Mouse (Mus musculus) kidney, postnatal 0 days (tissue): ENCODE results near the gene Ltn1. TPM values are rescaled to one million over a fixed set of nuclear protein-coding genes. Genes with fewer than 3 reads are reported as not detected.

Source experiments
- ATAC-seq: fragments of 200-750 bp; cut with Nextera tagmentation; replicated peaks from 2 replicates; pipeline ENCODE4 v1.8.0; 2017; ENCODE audit warnings: low read depth, moderate number of reproducible peaks, moderate TSS enrichment, moderate library complexity; ENCODE audit not compliant: low FRiP score
- DNase-seq: peaks from one replicate; pipeline ENCODE4 v3.0.0-alpha.2; 2016; ENCODE audit warnings: low spot score
- H3K27ac ChIP-seq: fragments of 300-500 bp; sonication (generic); 2 replicates; pipeline ENCODE4 v1.5.1; 2014; ENCODE audit warnings: mild to moderate bottlenecking
- H3K27me3 ChIP-seq: fragments of 300-500 bp; sonication (generic); 2 replicates; pipeline ENCODE4 v1.6.1; 2014; ENCODE audit warnings: low read length, mixed read lengths; ENCODE audit not compliant: insufficient read depth
- H3K36me3 ChIP-seq: fragments of 300-500 bp; sonication (generic); 2 replicates; pipeline ENCODE4 v1.6.1; 2014; ENCODE audit warnings: low read length, mixed read lengths; ENCODE audit not compliant: insufficient read depth
- H3K4me1 ChIP-seq: fragments of 300-500 bp; sonication (generic); replicated peaks from 2 replicates; pipeline ENCODE4 v1.6.1; 2014; ENCODE audit warnings: antibody characterized with exemption, low read length, mixed read lengths; ENCODE audit not compliant: insufficient read depth
- H3K4me2 ChIP-seq: fragments of 300-500 bp; sonication (generic); 2 replicates; pipeline ENCODE4 v1.6.1; 2014; ENCODE audit warnings: mild to moderate bottlenecking, low read length, moderate library complexity, mixed read lengths
- H3K4me3 ChIP-seq: fragments of 300-500 bp; sonication (generic); replicated peaks from 2 replicates; pipeline ENCODE4 v1.5.1; 2014; ENCODE audit warnings: low read depth, low read length
- H3K9ac ChIP-seq: fragments of 300-500 bp; sonication (generic); 2 replicates; pipeline ENCODE4 v1.6.1; 2014; ENCODE audit warnings: low read depth, low read length
- H3K9me3 ChIP-seq: fragments of 300-500 bp; sonication (generic); replicated peaks from 2 replicates; pipeline ENCODE4 v1.6.1; 2016; ENCODE audit warnings: low read length, inconsistent platforms, mixed read lengths
- CTCF ChIP-seq: IDR thresholded peaks from 2 replicates; pipeline ENCODE4 v1.5.1; 2016; ENCODE audit warnings: antibody characterized with exemption, low read depth, mild to moderate bottlenecking, moderate library complexity
- WGBS: fragments of 180-500 bp; shearing (Covaris S2); extraction: QIAGEN DNeasy Blood & Tissue Kit; methylation state at CpG from one replicate; pipeline ENCODE4 v1.1.7; 2014; 5-methylcytosine and 5-hydroxymethylcytosine counted together
- polyA plus RNA-seq: library from polyadenylated mRNA; unstranded; fragments of >200 nt; fragmentation: Nextera tagmentation; extraction: Ambion mirVana; gene quantifications from 2 replicates; pipeline ENCODE4 v1.2.1, GENCODE M21; 2015

Gene Ltn1
- polyA plus RNA-seq, 1 experiment from 2014 or later: 15.6 TPM

DNA sequence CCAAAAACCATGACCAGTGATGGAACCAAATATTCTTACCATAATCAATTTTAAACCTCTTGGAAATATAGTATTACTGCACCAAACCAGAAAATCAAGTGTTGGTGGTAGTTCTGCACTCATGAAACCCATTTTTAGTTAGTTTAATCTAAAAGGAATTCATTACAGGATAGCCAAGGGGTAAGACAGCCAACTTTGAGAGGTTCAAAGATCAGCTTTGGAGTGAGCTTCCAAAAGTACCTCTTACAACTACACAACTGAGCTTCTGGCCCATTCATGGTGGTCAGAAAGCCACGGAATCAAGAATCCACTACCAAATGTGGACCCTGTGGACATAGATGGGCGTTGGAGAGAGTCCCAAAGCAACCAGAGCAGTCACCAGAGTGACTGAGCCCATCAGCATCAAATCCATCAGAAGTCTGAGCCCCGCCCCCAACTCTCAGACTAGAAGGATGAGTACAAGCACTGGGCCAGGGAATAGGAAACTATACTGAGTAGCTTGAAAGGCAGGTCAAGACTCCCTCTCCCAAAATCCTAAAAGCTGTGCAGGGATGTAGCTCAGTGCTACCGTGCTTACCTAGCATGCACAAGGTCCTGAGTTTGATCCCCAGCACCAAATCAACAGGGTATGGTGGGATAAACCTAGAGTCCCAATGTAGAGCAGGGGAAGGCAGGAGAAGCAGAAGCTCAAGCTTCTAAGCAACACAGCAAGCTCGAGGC is 80.9 kb downstream of the Ltn1 start:
- Histone ChIP-seq H3K4me1 (peaks cover 5% of the 10 kb centered on the region; the same call in 1 of the 2 replicates), H3K9ac (no peak overlapping the region), H3K27ac (no peak overlapping the region), H3K27me3 (no peaks in the 10 kb centered on the region), H3K9me3 (no peaks in the 10 kb centered on the region), H3K36me3 (peaks cover 5% of the 10 kb centered on the region; the same call in 1 of the 2 replicates), H3K4me3 (no peak overlapping the region), H3K4me2 (no peak overlapping the region)
- ATAC-seq (no peak), DNase-seq (no peak)
- no peak for TF ChIP-seq CTCF
- WGBS: 80% methylated on average over 5 of the region's 5 CpGs

- H3K9ac ChIP-seq: no peak overlapping the region
- peak; percentile 21 for DNase-seq
- H3K4me2 ChIP-seq: no peak overlapping the region
- no peaks in the 10 kb centered on the region for H3K9me3 ChIP-seq
- 73% methylated on average over 2 of the region's 2 CpGs for WGBS
- H3K36me3 ChIP-seq: no peaks in the 10 kb centered on the region
- ATAC-seq: peak; percentile 82
- no peak overlapping the region for H3K27ac ChIP-seq
- no peaks in the 10 kb centered on the region for H3K27me3 ChIP-seq
- no peak overlapping the region for H3K4me3 ChIP-seq
- H3K4me1 ChIP-seq: no peaks in the 10 kb centered on the region
- no peak for TF ChIP-seq CTCF
Measured at GRCm38 (mm10) chr16:87348133-87348532, 84.3 kb downstream of the Ltn1 start.

DNA sequence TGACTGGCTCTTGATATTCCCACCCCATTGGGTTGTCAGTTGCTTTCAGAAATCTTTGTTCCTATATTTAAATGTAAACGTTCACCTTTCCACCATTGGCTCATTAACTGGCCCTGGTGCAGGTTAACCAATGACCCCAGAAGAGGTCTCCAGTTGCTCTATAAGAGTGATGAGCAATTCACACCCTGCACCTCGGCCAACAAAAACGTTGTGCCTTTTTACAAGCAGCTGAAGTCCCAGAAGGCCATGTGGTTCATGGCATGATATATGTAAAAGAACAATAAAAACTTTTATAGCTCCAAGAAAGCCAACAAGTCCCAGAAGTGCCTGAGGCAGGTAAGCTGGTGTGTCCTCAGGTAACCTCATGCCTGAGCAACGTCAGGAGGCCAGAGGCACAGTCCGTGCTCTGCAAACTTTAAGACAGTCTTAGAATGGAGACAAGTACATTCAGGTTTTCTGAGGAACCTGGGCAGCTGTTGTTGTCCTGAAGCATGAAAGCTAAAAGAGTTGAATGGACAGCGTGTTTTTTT is 91.3 kb downstream of the Ltn1 start:
- no peaks in the 10 kb centered on the region for H3K9me3 ChIP-seq
- no peak for TF ChIP-seq CTCF
- H3K9ac ChIP-seq: no peak overlapping the region
- H3K4me3 ChIP-seq: no peak overlapping the region
- H3K27me3 ChIP-seq: no peaks in the 10 kb centered on the region
- 33% methylated on average over 6 of the region's 6 CpGs for WGBS
- H3K4me2 ChIP-seq: no peak overlapping the region
- DNase-seq: no peak
- no peak overlapping the region for H3K27ac ChIP-seq
- ATAC-seq: no peak
- no peaks in the 10 kb centered on the region for H3K36me3 ChIP-seq
- H3K4me1 ChIP-seq: no peaks in the 10 kb centered on the region

- WGBS: 65% methylated on average over 3 of the region's 3 CpGs
- ATAC-seq (no peak), DNase-seq (peak; percentile 43)
- Histone ChIP-seq H3K4me2 (no peak overlapping the region), H3K4me3 (no peak overlapping the region), H3K9ac (no peak overlapping the region), H3K9me3 (no peaks in the 10 kb centered on the region), H3K27me3 (no peaks in the 10 kb centered on the region), H3K4me1 (no peaks in the 10 kb centered on the region), H3K36me3 (no peaks in the 10 kb centered on the region), H3K27ac (no peak overlapping the region)
- no peak for TF ChIP-seq CTCF
Measured at GRCm38 (mm10) chr16:87334756-87335155, 97.7 kb downstream of the Ltn1 start.

- H3K9ac ChIP-seq: no peak overlapping the region
- H3K4me1 ChIP-seq: no peaks in the 10 kb centered on the region
- TF ChIP-seq CTCF: no peak
- ATAC-seq (no peak), DNase-seq (no peak)
- no peaks in the 10 kb centered on the region for H3K9me3 ChIP-seq
- H3K4me3 ChIP-seq: no peak overlapping the region
- H3K36me3 ChIP-seq: no peaks in the 10 kb centered on the region
- WGBS: 89% methylated on average over 3 of the region's 3 CpGs
- no peaks in the 10 kb centered on the region for H3K27me3 ChIP-seq
- no peak overlapping the region for H3K4me2 ChIP-seq
- H3K27ac ChIP-seq: no peak overlapping the region
Measured at GRCm38 (mm10) chr16:87329986-87330385, 102.4 kb downstream of the Ltn1 start.

Other genes with a start within 250 kb of the Ltn1 start
- gene N6amt1, start 78.4 kb downstream of the Ltn1 start, polyA plus RNA-seq: 27.2 and 30.6 TPM in 2 replicates
- 12.9 and 15.2 TPM in 2 replicates for gene Rwdd2b, start 8.0 kb upstream of the Ltn1 start, polyA plus RNA-seq
- 47.2 and 54.1 TPM in 2 replicates for gene Usp16, start 22.1 kb upstream of the Ltn1 start, polyA plus RNA-seq
- gene Cct8, start 63.3 kb upstream of the Ltn1 start, polyA plus RNA-seq: 315 and 339 TPM in 2 replicates
- gene Map3k7cl, start 120.7 kb upstream of the Ltn1 start, polyA plus RNA-seq: 2.1 and 2.7 TPM in 2 replicates